Mouse (Mus musculus) left cerebral cortex, adult 11 months (tissue): ENCODE measurements around the gene Amt.

Source experiments
- DNase-seq: peaks from one replicate; pipeline ENCODE4 v3.0.0; 2022; ENCODE audit warnings: low spot score

The Amt gene

DNA sequence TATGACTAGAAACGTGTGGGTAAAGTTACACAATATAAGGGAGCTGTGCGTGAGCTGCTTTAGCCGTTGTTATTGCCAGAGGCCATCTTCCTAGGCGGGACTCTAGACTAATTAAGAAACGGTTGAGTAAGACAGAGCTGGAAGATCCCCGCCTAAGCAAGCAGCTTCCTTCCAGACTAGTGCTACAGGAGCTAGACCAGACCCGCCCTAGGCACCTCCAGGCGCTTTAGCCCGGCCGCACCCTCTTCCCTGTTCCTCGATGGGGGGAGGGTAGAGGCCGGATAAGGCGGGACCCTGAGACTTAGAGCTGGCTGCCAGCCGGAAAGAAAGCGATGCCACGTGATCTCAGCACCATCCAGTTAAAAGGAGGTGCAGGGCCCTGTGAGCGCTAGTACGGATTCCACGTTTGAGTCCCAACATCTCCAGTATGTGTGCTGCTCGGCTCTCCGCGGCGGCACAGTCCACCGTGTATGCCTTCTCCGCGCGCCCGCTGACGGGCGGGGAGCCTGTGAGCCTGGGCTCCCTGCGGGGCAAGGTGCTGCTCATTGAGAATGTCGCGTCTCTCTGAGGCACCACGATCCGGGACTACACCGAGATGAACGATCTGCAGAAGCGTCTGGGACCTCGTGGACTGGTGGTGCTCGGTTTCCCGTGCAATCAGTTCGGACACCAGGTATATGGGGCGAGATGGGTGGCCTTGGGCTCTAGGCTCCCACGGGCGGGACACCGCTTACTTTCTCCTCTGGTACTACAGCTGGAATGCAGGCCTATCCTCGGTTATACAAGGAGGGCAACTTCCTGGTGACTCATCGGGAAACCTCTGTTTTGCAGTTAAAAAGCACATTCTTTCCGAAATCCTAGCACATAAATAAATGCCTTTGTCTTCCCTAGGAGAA, 42.5 kb downstream of the Amt start, which contains the start of gene Gpx1:
Gene Gpx1 (plus strand): TSS at position 18 of the 896 bp plus-strand sequence.
- DNase-seq, result peak; percentile 83

GRCm38 (mm10) chr9:108339886-108340257, 43.2 kb downstream of the Amt start:
- DNase-seq, result no peak

- DNase-seq, result no peak
These were observed 43.8 kb downstream of the Amt start for GRCm38 (mm10) chr9:108340258-108341138.

DNA sequence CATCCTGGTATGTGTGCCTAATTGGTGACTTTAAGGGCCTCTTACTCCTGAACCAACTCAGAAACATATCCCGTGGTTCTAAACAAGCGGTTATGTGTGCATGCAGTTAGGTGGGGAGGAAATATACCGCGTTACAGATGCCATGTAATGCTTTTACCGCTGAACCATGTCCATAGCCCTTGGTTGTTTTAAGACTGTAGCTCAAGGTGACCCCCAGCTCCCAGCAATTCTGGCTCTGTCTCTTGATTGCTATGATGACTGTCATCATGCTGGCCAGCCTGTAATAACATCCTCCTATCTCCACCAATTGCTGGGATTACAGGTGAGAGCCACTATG, 44.5 kb downstream of the Amt start:
- no peak for DNase-seq

DNA sequence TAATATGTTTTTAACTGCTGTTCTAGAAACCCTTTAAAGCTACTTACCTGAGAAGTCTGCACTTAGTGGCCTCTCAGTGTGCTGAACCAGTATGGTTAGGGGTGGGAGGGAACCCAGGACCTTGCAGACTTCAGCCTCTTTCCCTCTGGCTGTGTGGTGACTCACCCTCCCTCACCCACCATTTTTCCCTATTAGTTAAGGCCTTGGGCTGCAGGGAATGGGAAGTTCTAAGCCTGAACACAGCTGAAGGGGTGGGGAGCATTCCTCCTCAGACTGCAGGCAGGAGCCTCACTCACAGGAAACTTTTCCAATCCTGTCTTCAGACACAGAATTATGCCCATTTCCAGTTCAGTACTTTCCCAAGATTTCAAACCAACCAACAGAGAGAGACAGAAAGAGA, 45.1 kb downstream of the Amt start:
- DNase-seq, result no peak

DNA sequence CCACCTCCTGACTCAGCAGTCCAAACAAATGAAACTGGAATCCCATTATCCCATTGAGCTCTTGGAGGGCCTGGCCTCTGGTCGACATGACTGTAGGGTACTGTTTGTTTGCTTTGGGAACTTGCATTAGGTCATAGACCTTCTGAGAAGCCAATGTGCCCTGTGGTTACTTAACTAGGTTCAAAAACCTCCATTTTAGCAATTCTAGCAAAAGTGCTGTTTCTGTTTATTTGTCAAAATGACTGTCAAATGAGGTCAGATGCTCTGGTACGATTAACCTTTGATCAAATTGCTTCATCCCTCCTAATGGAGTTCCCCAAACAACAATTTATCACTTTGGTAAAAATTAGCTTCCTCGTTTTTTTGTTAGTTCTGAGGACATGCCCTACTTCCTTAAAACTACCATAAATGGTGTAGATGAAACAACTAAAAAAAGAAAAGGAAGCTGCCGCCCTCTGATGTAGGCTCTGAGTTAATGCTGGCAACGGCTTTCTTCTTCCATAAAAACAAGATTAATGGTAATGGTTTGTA, 45.7 kb downstream of the Amt start:
- DNase-seq, result no peak

- no peak for DNase-seq
These were observed 46.7 kb downstream of the Amt start for GRCm38 (mm10) chr9:108343331-108343730.

DNA sequence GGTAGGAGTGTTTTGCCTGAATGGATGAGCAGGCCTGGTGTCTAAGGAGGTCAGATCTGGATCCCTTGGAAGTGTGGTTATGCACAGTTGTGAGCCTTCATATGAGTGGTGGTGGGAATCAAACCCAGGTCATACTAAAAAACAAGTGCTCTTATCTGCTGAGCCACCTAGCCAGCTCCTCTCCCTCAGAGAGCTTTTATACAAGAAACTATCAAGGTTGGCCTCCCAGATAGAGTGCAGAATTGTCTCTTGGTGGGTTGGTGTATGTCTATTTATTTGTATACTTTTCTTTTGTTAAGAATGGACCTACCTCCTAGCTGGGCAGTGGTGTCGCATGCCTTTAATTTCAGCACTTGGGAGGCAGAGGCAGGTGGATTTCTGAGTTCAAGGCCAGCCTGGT, 47.2 kb downstream of the Amt start:
- no peak for DNase-seq

DNA sequence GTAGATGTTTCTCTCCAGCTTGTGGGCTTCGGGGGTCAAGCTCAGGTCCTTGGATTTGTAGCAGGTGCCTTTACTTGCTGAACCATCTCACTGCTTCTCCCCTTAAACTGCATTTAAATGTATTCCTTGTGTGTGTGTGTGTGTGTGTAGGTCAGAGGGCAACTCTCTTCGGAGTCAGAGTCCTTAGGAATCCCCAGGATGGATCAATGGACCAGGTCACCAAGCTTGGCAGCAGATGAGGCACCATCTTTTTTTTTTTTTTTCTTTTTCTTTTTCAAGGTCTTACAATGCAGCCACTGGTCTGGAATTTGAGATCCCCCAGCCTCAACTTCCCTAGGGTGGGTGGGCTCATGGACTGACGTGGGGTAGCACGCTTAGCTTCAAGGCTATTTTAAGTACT, 47.8 kb downstream of the Amt start:
- DNase-seq, result no peak

GRCm38 (mm10) chr9:108347024-108347423, 50.4 kb downstream of the Amt start:
- no peak for DNase-seq

GRCm38 (mm10) chr9:108347540-108348289, 51.1 kb downstream of the Amt start, which contains the start of gene Usp4:
Usp4 (plus strand) TSS chr9:108347853.
- peak; percentile 83 for DNase-seq

DNA sequence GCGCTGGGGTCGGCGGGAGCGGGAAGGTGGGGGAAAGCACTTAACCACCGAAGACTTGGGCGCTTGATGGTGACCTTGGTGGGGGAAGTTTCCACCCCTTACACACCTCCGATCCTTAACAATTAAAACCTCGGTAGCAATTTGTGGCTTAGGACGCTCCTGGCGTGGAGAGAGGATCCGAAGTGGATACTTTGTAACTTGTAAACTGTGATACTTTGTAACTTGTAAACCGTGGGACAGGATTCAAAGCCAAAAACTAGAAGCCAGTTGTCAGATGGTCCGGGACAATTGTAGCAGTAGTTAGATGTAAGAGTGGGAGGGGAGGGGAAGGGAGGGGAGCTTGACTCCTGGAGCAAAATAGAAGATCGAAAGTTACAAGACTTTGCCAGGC, 51.6 kb downstream of the Amt start:
- no peak for DNase-seq

DNA sequence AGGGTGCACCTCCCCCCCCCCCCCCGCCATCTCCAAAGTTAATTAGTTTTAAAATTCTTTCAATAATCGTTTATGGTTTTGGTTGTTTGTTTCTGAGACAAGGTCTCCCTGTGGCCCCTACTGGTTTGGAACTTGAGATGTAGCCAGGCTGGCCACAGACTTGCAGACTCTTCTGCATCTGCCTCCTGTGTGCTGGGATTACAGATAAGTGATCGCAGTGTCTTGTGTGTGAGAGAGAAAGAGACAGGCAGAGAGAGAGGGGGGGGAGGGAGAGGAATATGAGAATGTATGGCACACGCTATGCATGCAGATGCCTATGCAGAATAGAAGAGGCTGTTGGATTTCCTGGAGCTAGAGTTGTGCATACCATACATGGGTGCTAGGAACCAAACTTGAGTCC, 53.1 kb downstream of the Amt start:
- no peak for DNase-seq
